Mouse (Mus musculus) thymus, adult 2 months (tissue): Measurements from ENCODE around the gene Il17rc.

ENCODE experiments used
- CTCF ChIP-seq: fragments of 200-500 bp; IDR thresholded peaks from 2 replicates; pipeline ENCODE4 v1.5.1; 2012; ENCODE audit warnings: mild to moderate bottlenecking, control low read depth, low read length, moderate library complexity, borderline replicate concordance; ENCODE audit not compliant: control insufficient read depth, poor library complexity, insufficient read depth; ENCODE audit errors: extremely low read depth
- POLR2A ChIP-seq: fragments of 200-500 bp; IDR thresholded peaks from 2 replicates; pipeline ENCODE4 v1.6.1; 2012; ENCODE audit warnings: mild to moderate bottlenecking, low read length, control low read depth, moderate library complexity; ENCODE audit not compliant: control insufficient read depth, poor library complexity, insufficient read depth; ENCODE audit errors: extremely low read depth

GRCm38 (mm10) chr6:113531840-113532404, 60.7 kb downstream of the Il17rc start:
- no peak for TF ChIP-seq CTCF
- no peak for TF ChIP-seq POLR2A
